Mouse (Mus musculus): ENCODE data around the gene Serp2. TPM values are rescaled to one million over a fixed set of nuclear protein-coding genes. Genes with fewer than 3 reads are reported as not detected.

The Serp2 gene
- total and polyA plus RNA-seq, 2 experiments from 2014 or later: 199 to 271 TPM

- DNase-seq (ENCODE audit: low spot score) (peak; percentile 83), ATAC-seq (ENCODE audit: low FRiP score) (peak; percentile 89)
- Histone ChIP-seq H3K4me2 (ENCODE audit: low read depth, low read length, poor library complexity, severe bottlenecking) (peak overlapping the region; percentile 57), H3K4me1 (ENCODE audit: insufficient read depth, low read length) (0 out of 2 replicates have a peak, but pooled peaks cover 7% of the 10 kb centered on the region), H3K27ac (ENCODE audit: low read depth, low read length) (peak overlapping the region; percentile 60), H3K4me3 (ENCODE audit: low read depth, low read length) (peak overlapping the region; percentile 25), H3K9me3 (ENCODE audit: low read length) (no peaks in the 10 kb centered on the region), H3K27me3 (ENCODE audit: insufficient read depth, low read length) (no peaks in the 10 kb centered on the region), H3K9ac (replicated peaks; ENCODE audit: low read length, poor library complexity, severe bottlenecking) (peak overlapping the region; percentile 33; the same call in 1 of the 2 replicates), H3K36me3 (ENCODE audit: insufficient read depth, low read length) (no peaks in the 10 kb centered on the region)
- 0% methylated on average over 12 of the region's 12 CpGs for WGBS
- TF ChIP-seq CTCF (IDR thresholded peaks at IDR 0.05): no peak
Observed at GRCm38 (mm10) chr14:76598518-76599216, 42.0 kb upstream of the Serp2 start.

- Histone ChIP-seq H3K27me3 (ENCODE audit: insufficient read depth, low read length) (no peaks in the 10 kb centered on the region), H3K4me1 (ENCODE audit: insufficient read depth, low read length) (0 out of 2 replicates have a peak, but pooled peaks cover 7% of the 10 kb centered on the region), H3K36me3 (ENCODE audit: insufficient read depth, low read length) (no peaks in the 10 kb centered on the region), H3K9me3 (ENCODE audit: low read length) (no peaks in the 10 kb centered on the region), H3K9ac (replicated peaks; ENCODE audit: low read length, poor library complexity, severe bottlenecking) (no peak overlapping the region), H3K4me3 (ENCODE audit: low read depth, low read length) (no peak overlapping the region), H3K27ac (ENCODE audit: low read depth, low read length) (no peak overlapping the region), H3K4me2 (ENCODE audit: low read depth, low read length, poor library complexity, severe bottlenecking) (no peak overlapping the region)
- ATAC-seq (ENCODE audit: low FRiP score) (no peak), DNase-seq (ENCODE audit: low spot score) (no peak)
- TF ChIP-seq CTCF (IDR thresholded peaks at IDR 0.05): no peak
Observed at GRCm38 (mm10) chr14:76597751-76598150, 41.1 kb upstream of the Serp2 start.

- 0 out of 2 replicates have a peak, but pooled peaks cover 7% of the 10 kb centered on the region for H3K4me1 ChIP-seq (ENCODE audit: insufficient read depth, low read length)
- H3K9ac ChIP-seq (replicated peaks; ENCODE audit: low read length, poor library complexity, severe bottlenecking): no peak overlapping the region
- no peak for TF ChIP-seq CTCF (IDR thresholded peaks at IDR 0.05)
- 62% methylated on average over 9 of the region's 9 CpGs for WGBS
- H3K36me3 ChIP-seq (ENCODE audit: insufficient read depth, low read length): no peaks in the 10 kb centered on the region
- peak; percentile 33 for DNase-seq (ENCODE audit: low spot score)
- no peak overlapping the region for H3K27ac ChIP-seq (ENCODE audit: low read depth, low read length)
- no peaks in the 10 kb centered on the region for H3K27me3 ChIP-seq (ENCODE audit: insufficient read depth, low read length)
- no peak overlapping the region for H3K4me3 ChIP-seq (ENCODE audit: low read depth, low read length)
- no peak for ATAC-seq (ENCODE audit: low FRiP score)
- H3K9me3 ChIP-seq (ENCODE audit: low read length): no peaks in the 10 kb centered on the region
- H3K4me2 ChIP-seq (ENCODE audit: low read depth, low read length, poor library complexity, severe bottlenecking): no peak overlapping the region
Observed at GRCm38 (mm10) chr14:76595048-76595859, 38.6 kb upstream of the Serp2 start.

- 84% methylated on average over 6 of the region's 6 CpGs for WGBS
- no peak for DNase-seq (ENCODE audit: low spot score)
- H3K36me3 ChIP-seq (ENCODE audit: insufficient read depth, low read length): no peaks in the 10 kb centered on the region
Observed at GRCm38 (mm10) chr14:76594351-76594885, 37.7 kb upstream of the Serp2 start.

GRCm38 (mm10) chr14:76593630-76594193, 37.0 kb upstream of the Serp2 start:
- WGBS: 91% methylated on average over 15 of the region's 15 CpGs
- DNase-seq (ENCODE audit: low spot score) (no peak), ATAC-seq (ENCODE audit: low FRiP score) (no peak)
- Histone ChIP-seq H3K9me3 (ENCODE audit: low read length) (no peaks in the 10 kb centered on the region), H3K4me3 (ENCODE audit: low read depth, low read length) (no peak overlapping the region), H3K4me2 (ENCODE audit: low read depth, low read length, poor library complexity, severe bottlenecking) (no peak overlapping the region), H3K27me3 (ENCODE audit: insufficient read depth, low read length) (no peaks in the 10 kb centered on the region), H3K27ac (ENCODE audit: low read depth, low read length) (no peak overlapping the region), H3K36me3 (ENCODE audit: insufficient read depth, low read length) (no peaks in the 10 kb centered on the region), H3K4me1 (ENCODE audit: insufficient read depth, low read length) (0 out of 2 replicates have a peak, but pooled peaks cover 4% of the 10 kb centered on the region), H3K9ac (replicated peaks; ENCODE audit: low read length, poor library complexity, severe bottlenecking) (no peak overlapping the region)
- no peak for TF ChIP-seq CTCF (IDR thresholded peaks at IDR 0.05)

More at GRCm38 (mm10) chr14:76594351-76594885, 37.7 kb upstream of the Serp2 start:
- Histone ChIP-seq H3K9me3 (ENCODE audit: low read length) (no peaks in the 10 kb centered on the region), H3K4me2 (ENCODE audit: low read depth, low read length, poor library complexity, severe bottlenecking) (no peak overlapping the region), H3K27me3 (ENCODE audit: insufficient read depth, low read length) (no peaks in the 10 kb centered on the region), H3K9ac (replicated peaks; ENCODE audit: low read length, poor library complexity, severe bottlenecking) (no peak overlapping the region), H3K4me3 (ENCODE audit: low read depth, low read length) (no peak overlapping the region), H3K4me1 (ENCODE audit: insufficient read depth, low read length) (0 out of 2 replicates have a peak, but pooled peaks cover 4% of the 10 kb centered on the region), H3K27ac (ENCODE audit: low read depth, low read length) (no peak overlapping the region)
- ATAC-seq (ENCODE audit: low FRiP score): no peak
- TF ChIP-seq CTCF (IDR thresholded peaks at IDR 0.05): no peak

Data from midbrain, postnatal 0 days (tissue).